Mouse (Mus musculus) layer of hippocampus, adult 9-11 months (tissue): ENCODE data around the gene Lysmd2.
A peak's percentile ranks its signal among the peaks of the same experiment; 100 is the strongest.
"Not testable (repeated sequence)": the region's sequence is repeated elsewhere in the genome, so short reads cannot be mapped to it uniquely, and the experiment has no call there.

Source experiments
- DNase-seq: peaks from one replicate; pipeline ENCODE4 v3.0.0; 2022

Lysmd2 gene

DNA sequence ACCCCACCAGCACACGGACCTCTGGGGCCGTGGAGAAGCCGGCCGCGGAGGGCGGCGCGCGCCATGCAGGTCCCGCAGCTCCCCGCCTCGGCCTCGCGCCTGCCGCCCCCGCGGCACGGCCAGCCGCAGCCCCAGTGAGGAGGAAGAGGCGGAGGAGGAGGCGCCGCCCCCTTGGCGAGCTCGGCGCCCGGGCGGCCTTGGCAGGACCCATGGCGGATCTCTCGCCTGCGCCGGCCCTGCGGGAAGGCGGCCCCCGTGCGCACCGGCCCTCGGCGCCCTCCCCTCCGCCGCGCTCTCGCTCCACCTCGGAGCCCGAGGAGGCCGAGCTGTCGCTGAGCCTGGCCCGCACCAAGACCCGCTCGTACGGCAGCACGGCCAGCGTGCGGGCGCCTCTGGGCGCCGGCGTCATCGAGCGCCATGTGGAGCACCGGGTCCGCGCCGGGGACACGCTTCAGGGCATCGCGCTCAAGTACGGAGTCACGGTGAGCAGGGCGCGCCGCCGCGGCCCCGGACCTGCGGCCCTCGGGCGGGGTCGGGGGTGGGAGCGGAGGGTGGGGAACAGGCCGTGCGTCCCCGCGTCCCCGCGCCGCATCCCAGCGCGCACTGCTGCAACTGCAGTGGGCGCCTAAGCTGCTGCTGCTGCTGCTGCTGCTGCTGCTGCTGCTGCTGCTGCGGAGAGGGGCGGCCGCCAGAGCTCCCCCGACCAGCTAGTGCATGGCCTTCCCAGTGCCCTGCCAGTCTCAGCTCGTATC lies at the start of gene Lysmd2:
Lysmd2 (plus strand) TSS at position 186 of the 752 bp plus-strand sequence.
- peak; percentile 63 for DNase-seq

GRCm38 (mm10) chr9:75579321-75579720 lies 46.2 kb upstream of the Lysmd2 start:
- DNase-seq = no peak

- DNase-seq = no peak
Measured at GRCm38 (mm10) chr9:75581694-75582350, 43.7 kb upstream of the Lysmd2 start.

- DNase-seq = no peak
Measured at GRCm38 (mm10) chr9:75589850-75590790, 35.4 kb upstream of the Lysmd2 start.

DNA sequence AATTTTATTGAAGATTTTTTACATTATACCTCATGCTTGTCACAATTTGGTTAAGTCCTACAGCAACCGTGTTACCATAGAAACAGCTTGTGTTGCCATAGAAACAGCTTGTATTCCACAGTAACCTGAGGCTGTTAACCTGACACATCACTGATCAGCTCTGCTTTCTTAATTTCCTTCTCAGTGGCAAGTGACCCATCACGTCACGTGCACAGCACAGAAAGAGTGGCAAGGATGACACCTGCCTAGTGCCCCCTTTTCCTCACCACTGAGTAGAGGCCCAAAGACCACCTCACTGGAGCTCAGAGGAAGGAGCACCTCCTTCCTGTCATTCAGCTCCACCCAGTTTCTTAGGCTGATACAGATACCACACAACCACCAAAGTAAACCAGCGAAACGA lies 32.1 kb upstream of the Lysmd2 start:
- DNase-seq = peak; percentile 56

GRCm38 (mm10) chr9:75597036-75597435 lies 28.5 kb upstream of the Lysmd2 start:
- no peak for DNase-seq

- peak; percentile 60 for DNase-seq
Measured at GRCm38 (mm10) chr9:75597596-75597995, 27.9 kb upstream of the Lysmd2 start.

DNA sequence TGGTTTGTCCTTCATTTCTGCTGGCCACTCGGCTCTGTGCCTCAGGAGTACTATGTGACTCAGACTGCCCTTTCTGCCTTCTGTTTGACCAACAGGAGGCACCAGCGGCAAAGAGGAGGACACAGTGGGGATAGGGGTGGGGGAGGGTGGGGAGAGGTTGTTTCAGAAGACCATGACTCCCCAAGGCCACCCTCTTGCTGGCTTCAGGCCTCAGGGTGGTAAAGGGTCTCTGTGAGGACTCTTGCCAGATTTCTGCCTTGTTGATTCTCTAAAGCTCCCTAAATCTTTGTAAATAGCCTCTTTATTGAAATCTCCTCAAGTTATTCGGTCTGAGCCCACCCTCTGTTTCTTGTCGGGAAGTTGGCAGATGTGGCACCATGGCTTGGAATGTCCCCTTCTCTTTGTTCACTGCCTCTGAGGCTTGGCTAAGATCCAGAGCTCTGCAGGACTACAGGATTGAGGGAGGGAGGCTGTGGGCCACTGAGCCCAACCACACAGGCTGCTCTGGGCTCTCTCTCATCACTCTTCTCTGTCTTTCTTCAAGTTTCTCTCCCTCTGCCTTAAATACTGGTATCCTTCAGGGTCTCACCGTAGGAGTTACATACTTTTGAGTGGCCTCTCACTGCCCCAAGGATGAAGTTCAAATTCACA lies 26.2 kb upstream of the Lysmd2 start:
- DNase-seq = peak; percentile 78

- DNase-seq = peak; percentile 66
Measured at GRCm38 (mm10) chr9:75600166-75600934, 25.2 kb upstream of the Lysmd2 start.

GRCm38 (mm10) chr9:75601510-75601909 lies 24.0 kb upstream of the Lysmd2 start:
- DNase-seq = no peak

- DNase-seq = no peak
Measured at GRCm38 (mm10) chr9:75607496-75607895, 18.0 kb upstream of the Lysmd2 start.

DNA sequence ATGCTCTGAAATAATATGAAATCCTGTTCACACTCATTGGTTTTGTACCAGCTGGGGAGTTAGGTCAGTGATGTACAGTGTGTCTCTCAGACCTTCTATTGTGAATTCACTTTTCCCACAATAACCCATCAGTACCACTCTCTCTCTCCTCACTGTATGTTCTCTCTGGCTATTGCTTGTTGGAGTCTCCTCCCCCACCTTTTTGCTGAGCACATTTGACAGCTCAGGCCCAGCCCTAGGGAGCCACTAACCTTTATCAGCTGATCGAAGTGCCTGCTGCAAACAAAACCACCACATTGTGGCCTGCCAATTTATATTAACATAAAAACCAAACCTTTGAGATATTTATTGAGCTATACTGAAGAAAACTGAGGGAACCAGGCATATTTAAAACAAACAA lies 16.0 kb upstream of the Lysmd2 start:
- DNase-seq = peak; percentile 53

DNA sequence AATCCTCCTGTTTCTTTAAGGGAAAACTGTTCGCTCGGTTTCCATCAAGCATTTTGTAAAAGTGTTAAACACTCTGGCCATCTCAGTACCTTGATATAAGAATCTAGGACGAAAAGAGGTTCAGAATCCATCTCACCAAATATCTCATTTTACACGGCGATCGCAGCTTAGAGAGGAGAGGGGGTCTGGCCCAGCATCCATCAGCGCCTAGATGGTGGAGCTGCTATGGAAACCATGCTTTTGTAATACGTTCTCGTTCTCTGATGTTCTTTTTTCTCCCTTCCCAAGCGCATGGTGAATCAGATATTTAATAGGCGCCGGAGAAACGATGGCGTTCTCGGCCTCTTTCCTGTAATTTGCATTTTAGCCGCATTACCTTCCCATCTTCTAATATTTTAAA lies 15.6 kb upstream of the Lysmd2 start:
- DNase-seq = no peak

DNA sequence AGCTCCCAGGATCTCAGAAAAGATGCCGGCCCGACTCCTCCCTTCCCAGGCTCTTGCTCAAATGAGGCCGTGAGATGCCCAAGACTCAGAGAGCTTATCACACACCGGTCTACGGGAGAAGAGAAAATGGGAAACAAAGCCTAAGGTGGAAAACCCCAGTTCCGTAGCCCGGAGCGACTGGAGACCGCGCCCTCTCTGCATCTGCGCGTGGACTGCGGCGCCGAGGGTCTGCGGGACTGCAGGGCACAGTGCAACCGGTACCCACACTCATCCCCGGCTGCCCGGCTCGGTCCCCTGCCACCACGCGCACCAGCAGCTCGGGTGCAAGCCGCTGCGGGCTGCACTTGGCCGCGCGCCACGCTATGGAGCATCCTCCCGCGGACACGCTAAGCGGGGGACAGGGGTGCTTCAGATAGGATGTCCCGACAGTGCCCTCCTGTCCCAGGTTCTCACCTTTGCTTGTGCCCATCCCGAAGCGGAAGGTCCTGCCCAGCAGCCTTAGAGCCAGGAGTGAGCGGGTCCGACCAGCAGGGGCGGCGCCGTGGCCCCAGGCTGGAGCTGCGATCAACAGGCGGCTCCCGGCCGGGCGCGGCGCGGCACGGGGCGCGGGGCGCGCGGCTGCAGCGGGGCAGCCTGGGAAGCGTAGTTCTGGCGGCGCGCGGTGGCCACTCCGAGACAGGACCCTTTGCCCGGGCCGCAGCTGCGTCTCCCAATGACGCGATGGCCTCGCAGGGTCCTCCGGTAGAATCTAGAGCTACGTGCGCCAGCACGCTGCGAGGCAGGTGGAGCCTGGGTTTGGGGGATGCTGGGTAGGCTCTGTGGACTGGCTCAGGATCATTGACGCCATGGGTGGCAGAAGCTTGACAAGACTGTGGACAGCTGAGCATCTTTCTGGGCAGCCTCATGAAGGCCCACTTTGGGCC lies 14.7 kb upstream of the Lysmd2 start, which contains the start of gene Tmod2:
Tmod2 (minus strand) TSS at position 755 of the 923 bp plus-strand sequence.
- DNase-seq = peak; percentile 80

DNA sequence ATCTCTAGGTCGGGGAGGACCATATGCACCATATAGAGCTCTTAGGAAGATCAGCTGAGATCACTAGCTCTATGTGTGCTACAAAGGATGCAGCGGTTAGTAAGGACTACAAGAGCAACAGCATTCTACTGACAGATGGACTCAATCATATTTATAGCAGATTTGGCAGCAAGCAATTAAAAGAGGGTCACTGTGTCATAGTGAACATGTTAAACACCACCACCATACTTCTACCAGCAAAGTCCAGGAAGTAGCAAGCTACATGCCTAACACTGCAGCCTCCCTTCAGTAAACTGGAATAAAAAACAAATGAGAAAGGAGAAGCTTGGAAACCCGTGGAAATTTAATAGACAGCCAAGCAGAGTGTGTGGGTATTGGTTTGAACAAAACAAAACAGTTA lies 9.0 kb upstream of the Lysmd2 start:
- no peak for DNase-seq

DNA sequence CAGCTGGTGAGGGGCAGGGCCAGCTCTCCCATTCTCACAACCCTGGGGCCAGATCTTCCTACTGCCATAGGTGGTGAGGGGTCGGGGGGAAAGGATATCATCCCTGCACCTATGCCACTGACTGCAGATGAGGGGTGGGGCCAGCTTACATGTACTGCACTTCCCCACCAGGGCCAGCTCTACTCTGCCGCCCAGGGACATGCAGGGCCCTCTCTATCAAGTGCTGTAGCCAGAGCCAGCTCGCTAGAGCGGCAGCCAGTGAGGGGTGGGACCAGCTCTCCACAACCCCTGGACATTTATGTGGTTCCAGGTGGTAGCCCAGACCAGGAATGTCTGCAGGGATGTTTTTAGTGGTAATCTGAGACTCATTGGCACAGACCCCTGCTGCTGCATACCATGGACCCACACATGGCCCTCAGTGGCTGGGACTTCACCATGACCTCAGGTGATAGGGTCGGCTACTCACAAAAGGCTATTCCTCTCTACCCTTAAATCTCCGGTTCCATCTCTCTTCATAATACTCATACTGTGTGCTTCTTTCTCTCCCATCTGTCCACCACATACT lies 6.6 kb upstream of the Lysmd2 start:
- no peak for DNase-seq

GRCm38 (mm10) chr9:75619761-75620160 lies 5.8 kb upstream of the Lysmd2 start:
- not testable (repeated sequence) for DNase-seq

- no peak for DNase-seq
Measured at GRCm38 (mm10) chr9:75621428-75621827, 4.1 kb upstream of the Lysmd2 start.

GRCm38 (mm10) chr9:75624983-75625555 lies 472 bp upstream of the Lysmd2 start:
- no peak for DNase-seq

DNA sequence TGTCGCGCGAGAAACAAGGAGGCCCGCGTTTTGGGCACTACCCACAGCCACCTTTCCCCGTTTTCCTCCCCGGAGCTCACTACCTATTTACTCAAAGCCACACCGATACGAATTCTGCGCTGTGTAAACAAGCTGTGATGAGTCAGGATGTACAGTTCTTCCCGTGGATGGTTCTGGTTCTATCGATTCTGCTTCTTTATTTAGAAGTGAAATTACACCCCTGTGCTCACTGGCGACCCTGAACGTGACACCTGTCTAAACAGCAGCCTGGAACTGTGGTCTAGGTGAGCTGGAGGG lies 715 bp downstream of the Lysmd2 start:
- DNase-seq = no peak
